Mouse (Mus musculus): ENCODE measurements around the gene Mypn. TPM values are rescaled to one million over a fixed set of nuclear protein-coding genes. Genes with fewer than 3 reads are reported as not detected.

Gene Mypn
- total and polyA plus RNA-seq, 2 experiments from 2014 or later: 0.22 to 0.74 TPM

DNA sequence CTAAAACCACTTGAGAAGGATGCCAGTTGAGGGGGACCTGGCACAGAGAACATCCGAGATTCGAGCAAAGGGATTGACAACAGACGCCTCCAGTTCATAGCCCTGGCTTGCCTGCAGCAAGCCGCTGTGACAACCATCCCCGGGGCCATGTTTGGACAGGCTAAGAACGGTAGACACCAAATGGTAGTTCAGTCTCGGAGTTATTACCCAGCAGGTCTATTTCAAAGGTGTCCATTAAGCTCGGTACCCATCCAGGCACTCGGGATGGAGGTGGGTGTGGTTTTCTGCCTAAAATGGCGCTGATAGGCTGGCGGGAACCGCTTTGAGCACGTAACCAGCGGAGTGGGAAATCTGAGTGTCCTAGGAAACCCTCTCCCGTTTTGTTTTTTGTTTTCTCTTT, 87.9 kb downstream of the Mypn start:
- Histone ChIP-seq H3K27ac (ENCODE audit: low read depth, low read length) (no peak overlapping the region), H3K36me3 (ENCODE audit: insufficient read depth, low read length) (no peaks in the 10 kb centered on the region), H3K9me3 (ENCODE audit: low read length) (no peaks in the 10 kb centered on the region), H3K27me3 (ENCODE audit: insufficient read depth, low read length) (no peaks in the 10 kb centered on the region), H3K4me2 (ENCODE audit: low read depth, low read length, poor library complexity, severe bottlenecking) (no peak overlapping the region), H3K4me3 (ENCODE audit: low read depth, low read length) (no peak overlapping the region), H3K9ac (replicated peaks; ENCODE audit: low read length, poor library complexity, severe bottlenecking) (no peak overlapping the region), H3K4me1 (ENCODE audit: insufficient read depth, low read length) (no peaks in the 10 kb centered on the region)
- ATAC-seq (ENCODE audit: low FRiP score): no peak
- DNase-seq (ENCODE audit: low spot score): no peak
- 86% methylated on average over 15 of the region's 15 CpGs for WGBS
- TF ChIP-seq CTCF (IDR thresholded peaks at IDR 0.05): no peak

DNA sequence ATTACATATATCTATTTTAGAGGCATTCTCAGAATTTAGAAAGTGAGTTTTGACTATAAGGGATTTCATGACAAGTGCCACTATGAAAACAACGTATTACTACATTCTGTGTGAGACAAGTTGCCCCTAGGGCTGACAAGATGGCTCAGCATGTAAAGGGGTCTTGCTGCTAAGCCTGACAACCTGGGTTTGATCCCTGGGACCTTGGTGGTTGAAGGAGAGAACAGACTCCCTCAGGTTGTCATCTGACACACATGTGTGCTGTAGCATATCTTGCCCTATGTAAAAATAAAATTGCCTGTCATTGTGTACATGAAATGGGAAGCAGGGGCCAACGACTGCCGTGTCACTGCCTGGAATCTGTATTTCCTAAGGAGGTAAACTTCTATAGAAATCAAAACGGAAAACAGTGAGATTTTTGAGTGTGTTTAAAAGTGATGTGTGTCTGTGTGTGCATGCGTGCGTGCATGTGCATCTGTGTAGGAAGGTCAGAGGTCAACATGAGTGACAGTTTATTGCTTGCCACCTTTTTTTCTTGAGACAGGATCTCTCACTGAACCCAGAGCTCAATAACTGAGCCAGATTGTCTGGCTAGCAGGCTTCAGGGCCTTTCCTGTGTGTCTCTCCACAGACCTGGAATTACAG, 89.9 kb downstream of the Mypn start:
- no peak for TF ChIP-seq CTCF (IDR thresholded peaks at IDR 0.05)
- Histone ChIP-seq H3K27ac (ENCODE audit: low read depth, low read length) (no peak overlapping the region), H3K4me3 (ENCODE audit: low read depth, low read length) (no peak overlapping the region), H3K4me2 (ENCODE audit: low read depth, low read length, poor library complexity, severe bottlenecking) (no peak overlapping the region), H3K9ac (replicated peaks; ENCODE audit: low read length, poor library complexity, severe bottlenecking) (no peak overlapping the region), H3K36me3 (ENCODE audit: insufficient read depth, low read length) (no peaks in the 10 kb centered on the region), H3K9me3 (ENCODE audit: low read length) (no peaks in the 10 kb centered on the region), H3K4me1 (ENCODE audit: insufficient read depth, low read length) (no peaks in the 10 kb centered on the region), H3K27me3 (ENCODE audit: insufficient read depth, low read length) (no peaks in the 10 kb centered on the region)
- DNase-seq (ENCODE audit: low spot score): no peak
- WGBS: 89% methylated on average over 6 of the region's 6 CpGs
- ATAC-seq (ENCODE audit: low FRiP score): no peak

DNA sequence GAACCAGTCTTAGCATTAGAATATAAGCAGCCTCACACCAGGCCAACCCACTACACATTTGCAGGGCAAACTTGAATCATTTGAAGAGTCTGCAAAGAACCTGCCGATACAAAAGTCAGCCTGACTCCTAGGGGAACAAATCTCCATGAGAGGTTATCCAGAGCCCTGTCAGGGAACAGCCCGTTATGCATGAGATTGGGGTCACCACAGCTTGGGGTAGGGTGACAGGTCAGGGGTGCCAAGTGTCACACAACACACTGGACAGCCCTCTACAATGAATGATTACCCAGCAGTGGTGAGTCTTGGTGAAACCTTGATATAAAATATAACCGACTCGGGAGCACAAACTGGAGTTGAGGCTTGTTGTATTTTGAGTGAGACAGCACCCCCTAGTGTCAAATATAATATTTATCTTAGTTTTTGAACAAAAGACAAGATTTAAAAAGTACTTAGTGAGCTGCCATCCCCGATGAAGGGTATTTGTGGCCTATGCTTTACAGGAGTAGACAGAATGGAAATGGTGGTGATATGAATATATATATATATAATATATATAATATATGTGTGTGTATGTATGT, 90.6 kb downstream of the Mypn start:
- H3K4me2 ChIP-seq (ENCODE audit: low read depth, low read length, poor library complexity, severe bottlenecking): no peak overlapping the region
- no peaks in the 10 kb centered on the region for H3K9me3 ChIP-seq (ENCODE audit: low read length)
- no peaks in the 10 kb centered on the region for H3K36me3 ChIP-seq (ENCODE audit: insufficient read depth, low read length)
- no peak for ATAC-seq (ENCODE audit: low FRiP score)
- peak; percentile 59 for DNase-seq (ENCODE audit: low spot score)
- H3K4me1 ChIP-seq (ENCODE audit: insufficient read depth, low read length): no peaks in the 10 kb centered on the region
- WGBS: 41% methylated on average over 5 of the region's 5 CpGs
- no peaks in the 10 kb centered on the region for H3K27me3 ChIP-seq (ENCODE audit: insufficient read depth, low read length)
- no peak overlapping the region for H3K9ac ChIP-seq (replicated peaks; ENCODE audit: low read length, poor library complexity, severe bottlenecking)
- TF ChIP-seq CTCF (IDR thresholded peaks at IDR 0.05): peak; percentile 61
- H3K4me3 ChIP-seq (ENCODE audit: low read depth, low read length): no peak overlapping the region
- H3K27ac ChIP-seq (ENCODE audit: low read depth, low read length): no peak overlapping the region

- Histone ChIP-seq H3K4me2 (ENCODE audit: low read depth, low read length, poor library complexity, severe bottlenecking) (peak overlapping the region; percentile 94), H3K27ac (ENCODE audit: low read depth, low read length) (peak overlapping the region; percentile 47; the same call in 1 of the 2 replicates), H3K27me3 (ENCODE audit: insufficient read depth, low read length) (no peaks in the 10 kb centered on the region), H3K9ac (replicated peaks; ENCODE audit: low read length, poor library complexity, severe bottlenecking) (peak overlapping the region; percentile 72), H3K4me3 (ENCODE audit: low read depth, low read length) (peak overlapping the region; percentile 69), H3K9me3 (ENCODE audit: low read length) (no peaks in the 10 kb centered on the region), H3K4me1 (ENCODE audit: insufficient read depth, low read length) (0 out of 2 replicates have a peak, but pooled peaks cover 2% of the 10 kb centered on the region), H3K36me3 (ENCODE audit: insufficient read depth, low read length) (no peaks in the 10 kb centered on the region)
- no peak for TF ChIP-seq CTCF (IDR thresholded peaks at IDR 0.05)
- peak; percentile 63 for ATAC-seq (ENCODE audit: low FRiP score)
- DNase-seq (ENCODE audit: low spot score): peak; percentile 36
- WGBS: 3% methylated on average over 9 of the region's 9 CpGs
These were observed 103.1 kb downstream of the Mypn start for GRCm38 (mm10) chr10:63100657-63101056.

DNA sequence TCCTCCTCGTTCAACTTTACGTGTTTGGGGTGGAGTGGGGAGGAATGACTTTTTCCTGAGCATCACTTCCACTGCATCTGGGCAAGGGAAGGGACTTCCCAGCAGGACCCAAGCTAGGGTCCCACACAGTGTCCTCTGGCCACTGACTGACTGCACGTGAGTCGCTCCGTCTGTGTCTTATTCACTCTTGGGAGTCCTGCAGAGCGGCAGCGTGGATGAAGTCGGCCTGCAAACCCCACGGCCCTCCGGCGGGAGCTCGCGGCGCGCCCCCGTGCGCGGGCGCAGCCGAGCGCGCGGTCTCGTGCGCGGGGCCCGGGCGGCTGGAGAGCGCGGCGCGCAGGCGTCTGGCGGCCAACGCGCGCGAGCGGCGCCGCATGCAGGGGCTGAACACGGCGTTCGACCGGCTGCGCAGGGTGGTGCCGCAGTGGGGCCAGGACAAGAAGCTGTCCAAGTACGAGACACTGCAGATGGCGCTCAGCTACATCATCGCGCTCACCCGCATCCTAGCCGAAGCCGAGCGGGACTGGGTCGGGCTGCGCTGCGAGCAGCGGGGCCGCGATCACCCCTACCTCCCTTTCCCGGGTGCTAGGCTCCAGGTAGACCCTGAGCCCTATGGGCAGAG, 103.7 kb downstream of the Mypn start:
- WGBS: under 1% methylated on average over 39 of the region's 62 CpGs
- peak overlapping the region; percentile 69 for H3K4me3 ChIP-seq (ENCODE audit: low read depth, low read length)
- ATAC-seq (ENCODE audit: low FRiP score) (peak; percentile 89), DNase-seq (ENCODE audit: low spot score) (peak; percentile 77)
- no peak for TF ChIP-seq CTCF (IDR thresholded peaks at IDR 0.05)
- no peaks in the 10 kb centered on the region for H3K36me3 ChIP-seq (ENCODE audit: insufficient read depth, low read length)
- H3K4me1 ChIP-seq (ENCODE audit: insufficient read depth, low read length): 0 out of 2 replicates have a peak, but pooled peaks cover 2% of the 10 kb centered on the region
- H3K27me3 ChIP-seq (ENCODE audit: insufficient read depth, low read length): no peaks in the 10 kb centered on the region
- H3K27ac ChIP-seq (ENCODE audit: low read depth, low read length): peak overlapping the region; percentile 47
- peak overlapping the region; percentile 72 for H3K9ac ChIP-seq (replicated peaks; ENCODE audit: low read length, poor library complexity, severe bottlenecking)
- H3K9me3 ChIP-seq (ENCODE audit: low read length): no peaks in the 10 kb centered on the region
- peak overlapping the region; percentile 94 for H3K4me2 ChIP-seq (ENCODE audit: low read depth, low read length, poor library complexity, severe bottlenecking)

DNA sequence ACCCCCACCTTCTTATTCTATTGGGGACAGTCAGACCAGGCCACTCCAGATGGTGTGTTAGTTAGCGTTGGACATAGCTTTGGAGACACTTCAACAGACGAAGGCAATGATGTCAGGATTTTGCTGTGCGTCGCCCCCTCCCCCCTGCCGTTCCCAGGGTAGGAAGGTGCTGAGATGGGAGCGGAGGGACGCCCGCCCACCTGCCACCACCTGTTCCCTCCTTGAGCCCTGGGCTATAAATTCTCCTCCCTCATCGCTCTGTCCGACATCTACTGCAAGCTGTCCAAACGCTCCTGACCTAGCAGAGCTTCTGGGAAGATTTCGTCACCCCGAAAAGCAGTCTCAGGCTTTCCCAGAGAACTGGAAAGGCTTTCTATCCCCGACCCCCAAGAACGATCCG, 104.2 kb downstream of the Mypn start, which contains the start of gene Atoh7:
Gene Atoh7, plus strand, starts transcription at position 131 of the 400 bp plus-strand sequence.
- no peaks in the 10 kb centered on the region for H3K36me3 ChIP-seq (ENCODE audit: insufficient read depth, low read length)
- DNase-seq (ENCODE audit: low spot score) (no peak), ATAC-seq (ENCODE audit: low FRiP score) (no peak)
- TF ChIP-seq CTCF (IDR thresholded peaks at IDR 0.05): no peak
- H3K4me2 ChIP-seq (ENCODE audit: low read depth, low read length, poor library complexity, severe bottlenecking): peak within 1 kb of the TSS; percentile 94
- H3K27me3 ChIP-seq (ENCODE audit: insufficient read depth, low read length): no peaks in the 10 kb centered on the region
- 0 out of 2 replicates have a peak, but pooled peaks cover 2% of the 10 kb centered on the region for H3K4me1 ChIP-seq (ENCODE audit: insufficient read depth, low read length)
- H3K4me3 ChIP-seq (ENCODE audit: low read depth, low read length): peak within 1 kb of the TSS; percentile 69
- H3K9me3 ChIP-seq (ENCODE audit: low read length): no peaks in the 10 kb centered on the region
- peak within 1 kb of the TSS; percentile 72 for H3K9ac ChIP-seq (replicated peaks; ENCODE audit: low read length, poor library complexity, severe bottlenecking)
- H3K27ac ChIP-seq (ENCODE audit: low read depth, low read length): peak within 1 kb of the TSS; percentile 47
- 6% methylated on average over 16 of the region's 16 CpGs for WGBS
